Mouse (Mus musculus) embryonic facial prominence, embryonic 13.5 days (tissue): Measurements from ENCODE around the gene Mdp1. TPM values are rescaled to one million over a fixed set of nuclear protein-coding genes. Genes with fewer than 3 reads are reported as not detected.

ENCODE experiments used
- ATAC-seq: fragments of 200-750 bp; cut with Nextera tagmentation; 2 replicates; pipeline ENCODE4 v1.8.0; 2017; ENCODE audit warnings: low read depth; ENCODE audit not compliant: insufficient number of reproducible peaks, insufficient read depth, low FRiP score, low TSS enrichment
- H3K27ac ChIP-seq: fragments of 300-500 bp; sonication (generic); 2 replicates; pipeline ENCODE4 v1.5.1; 2015; ENCODE audit warnings: moderate library complexity, mild to moderate bottlenecking, inconsistent platforms
- H3K27me3 ChIP-seq: fragments of 300-500 bp; sonication (generic); 2 replicates; pipeline ENCODE4 v1.6.1; 2015; ENCODE audit warnings: mild to moderate bottlenecking, inconsistent platforms
- H3K36me3 ChIP-seq: fragments of 300-500 bp; sonication (generic); 2 replicates; pipeline ENCODE4 v1.6.1; 2015; ENCODE audit warnings: mild to moderate bottlenecking, inconsistent platforms
- H3K4me1 ChIP-seq: fragments of 300-500 bp; sonication (generic); 2 replicates; pipeline ENCODE4 v1.6.1; 2015; ENCODE audit warnings: inconsistent platforms
- H3K4me2 ChIP-seq: fragments of 300-500 bp; sonication (generic); 2 replicates; pipeline ENCODE4 v1.6.1; 2015; ENCODE audit warnings: moderate library complexity, mild to moderate bottlenecking, inconsistent platforms
- H3K4me3 ChIP-seq: fragments of 300-500 bp; sonication (generic); 2 replicates; pipeline ENCODE4 v1.5.1; 2015; ENCODE audit warnings: mild to moderate bottlenecking, inconsistent platforms
- H3K9ac ChIP-seq: fragments of 300-500 bp; sonication (generic); 2 replicates; pipeline ENCODE4 v1.6.1; 2015; ENCODE audit warnings: mild to moderate bottlenecking, inconsistent platforms
- H3K9me3 ChIP-seq: fragments of 300-500 bp; sonication (generic); 2 replicates; pipeline ENCODE4 v1.6.1; 2016; ENCODE audit warnings: inconsistent platforms
- WGBS: fragments of 180-500 bp; shearing (Covaris S2); methylation state at CpG from one replicate; pipeline ENCODE4 v1.1.7; 2015; ENCODE audit warnings: mixed read lengths; 5-methylcytosine and 5-hydroxymethylcytosine counted together
- polyA plus RNA-seq: library from polyadenylated mRNA; unstranded; fragments of >200 nt; fragmentation: Nextera tagmentation; extraction: Ambion mirVana; gene quantifications from 2 replicates; pipeline ENCODE4 v1.2.1, GENCODE M21; 2015

Gene Mdp1
- polyA plus RNA-seq, 1 experiment from 2014 or later: 70.6 TPM

DNA sequence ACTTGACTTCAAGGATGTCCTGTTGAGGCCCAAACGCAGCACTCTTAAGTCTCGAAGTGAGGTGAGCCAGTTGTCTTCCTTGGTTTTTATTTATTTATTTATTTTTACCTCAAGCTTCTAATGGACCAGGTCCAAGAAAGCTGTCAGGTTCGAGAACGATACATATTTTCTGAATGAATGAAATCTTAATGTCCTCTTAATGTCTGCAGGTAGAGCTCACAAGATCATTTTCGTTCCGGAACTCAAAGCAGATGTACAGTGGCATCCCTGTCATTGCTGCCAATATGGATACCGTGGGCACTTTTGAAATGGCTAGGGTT is 12.4 kb upstream of the Mdp1 start:
- Histone ChIP-seq H3K36me3 (peaks cover 41% of the 10 kb centered on the region), H3K4me2 (peak overlapping the region; percentile 88), H3K9me3 (no peaks in the 10 kb centered on the region), H3K4me1 (peaks cover 15% of the 10 kb centered on the region), H3K4me3 (peak overlapping the region; percentile 75), H3K27me3 (no peaks in the 10 kb centered on the region), H3K9ac (peak overlapping the region; percentile 87), H3K27ac (peak overlapping the region; percentile 92; the same call in 1 of the 2 replicates)
- no peak for ATAC-seq
- 74% methylated on average over 7 of the region's 7 CpGs for WGBS

DNA sequence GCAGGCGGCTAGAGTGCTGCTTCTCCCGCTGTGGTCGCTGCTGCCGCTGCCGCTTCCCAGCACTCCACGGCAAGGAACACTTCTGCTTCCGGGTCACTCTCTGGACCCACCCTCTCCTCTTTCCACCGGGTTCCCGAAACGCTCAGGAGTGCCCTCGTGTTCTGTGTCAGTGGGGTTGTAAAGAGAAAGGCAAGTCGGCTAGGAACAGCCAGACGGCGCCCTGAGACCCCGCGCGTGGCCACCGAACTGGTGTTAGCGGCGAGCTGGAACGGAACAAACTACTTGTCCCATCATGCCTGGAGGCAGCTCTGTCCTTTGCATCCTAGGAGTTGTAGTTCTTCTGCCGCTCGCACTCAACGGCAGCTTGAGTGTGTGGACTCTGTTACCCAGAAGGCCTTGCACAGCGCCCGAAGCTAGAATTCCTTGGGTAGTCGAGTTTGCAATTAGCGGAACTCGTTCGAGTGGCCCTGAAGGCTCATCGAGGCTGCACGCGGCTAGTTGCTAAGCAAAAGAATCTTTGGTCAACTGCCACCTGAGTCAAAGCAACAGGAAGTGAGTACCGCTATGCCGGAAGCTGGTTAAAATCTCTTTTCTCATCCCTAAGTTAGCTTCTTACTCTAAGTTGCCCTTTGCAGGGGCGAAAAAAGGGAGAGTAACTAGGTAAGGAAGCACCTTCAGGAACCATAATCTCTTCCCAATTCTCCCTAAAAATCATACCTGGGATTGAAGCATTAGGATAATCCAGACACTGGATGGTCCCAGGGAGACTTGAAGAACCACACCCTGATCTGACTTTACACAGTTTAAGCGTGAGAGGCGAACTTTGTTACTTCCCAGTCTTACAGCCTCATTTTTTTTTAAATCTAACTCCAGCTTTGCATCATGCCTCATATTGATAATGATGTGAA is 11.8 kb upstream of the Mdp1 start, which contains the start of the genes Gmpr2 and Nedd8:
Gene Gmpr2 (plus strand): TSS at position 109 of the 908 bp plus-strand sequence.
Gene Nedd8 (minus strand): TSS at position 292 of the 908 bp plus-strand sequence.
- Histone ChIP-seq H3K27ac (peak within 1 kb of the TSS; percentile 92), H3K9ac (peak within 1 kb of the TSS; percentile 87), H3K4me1 (peaks cover 15% of the 10 kb centered on the region), H3K4me2 (peak within 1 kb of the TSS; percentile 88), H3K27me3 (no peaks in the 10 kb centered on the region), H3K4me3 (peak within 1 kb of the TSS; percentile 75), H3K9me3 (no peaks in the 10 kb centered on the region), H3K36me3 (peaks cover 35% of the 10 kb centered on the region)
- ATAC-seq: peak; percentile 95
- WGBS: under 1% methylated on average over 38 of the region's 38 CpGs

DNA sequence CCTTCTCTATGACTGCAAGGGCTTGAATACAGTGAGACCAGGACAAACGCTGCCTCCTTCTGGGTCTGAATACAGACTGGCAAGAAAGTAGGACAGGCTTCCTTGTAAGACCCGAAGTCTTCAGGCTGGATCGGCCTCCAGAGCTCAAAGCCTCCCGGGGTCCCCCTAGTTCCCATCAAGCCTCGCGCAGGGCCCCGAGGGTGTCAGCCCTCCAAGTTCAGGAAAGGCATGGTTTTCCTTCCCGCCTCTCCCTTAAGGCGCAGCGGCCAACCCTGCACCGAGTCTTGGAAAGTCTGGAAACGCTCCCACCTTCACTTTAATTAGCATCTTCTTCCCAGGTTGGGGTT is 11.2 kb upstream of the Mdp1 start:
- peak overlapping the region; percentile 92 for H3K27ac ChIP-seq
- no peaks in the 10 kb centered on the region for H3K27me3 ChIP-seq
- WGBS: 0% methylated on average over 12 of the region's 12 CpGs
- H3K36me3 ChIP-seq: peaks cover 34% of the 10 kb centered on the region
- H3K9ac ChIP-seq: peak overlapping the region; percentile 87
- peak overlapping the region; percentile 75 for H3K4me3 ChIP-seq
- no peaks in the 10 kb centered on the region for H3K9me3 ChIP-seq
- peak overlapping the region; percentile 88 for H3K4me2 ChIP-seq
- peak; percentile 54 for ATAC-seq
- peaks cover 15% of the 10 kb centered on the region for H3K4me1 ChIP-seq

DNA sequence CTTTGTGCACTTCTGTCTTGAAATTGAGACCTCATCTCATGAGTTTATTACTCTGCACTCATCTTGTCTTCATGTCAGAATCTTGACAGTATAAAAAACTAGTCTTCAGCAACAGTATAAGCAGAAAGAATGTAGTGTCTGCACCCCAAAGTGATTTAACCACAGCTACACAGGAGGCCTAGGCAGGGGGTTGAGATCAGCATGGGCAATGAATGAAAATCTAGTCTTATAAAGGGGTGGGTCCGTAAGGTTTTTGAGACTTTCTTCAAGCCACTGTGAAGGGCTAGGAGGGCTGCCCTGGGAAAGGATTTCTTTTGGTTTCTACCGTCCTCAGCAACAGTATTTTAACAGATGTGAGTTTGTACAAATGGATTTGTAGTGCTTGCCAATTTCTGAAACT is 328 bp upstream of the Mdp1 start:
- ATAC-seq: 0 out of 2 replicates have a peak, but pooled peaks have one; percentile 33
- Histone ChIP-seq H3K36me3 (peaks cover 42% of the 10 kb centered on the region), H3K4me2 (peak overlapping the region; percentile 63), H3K27me3 (no peaks in the 10 kb centered on the region), H3K9me3 (no peaks in the 10 kb centered on the region), H3K27ac (peak overlapping the region; percentile 81), H3K4me1 (peaks cover 15% of the 10 kb centered on the region), H3K4me3 (peak overlapping the region; percentile 72), H3K9ac (peak overlapping the region; percentile 80; the same call in 1 of the 2 replicates)
- 28% methylated on average over 2 of the region's 2 CpGs for WGBS

DNA sequence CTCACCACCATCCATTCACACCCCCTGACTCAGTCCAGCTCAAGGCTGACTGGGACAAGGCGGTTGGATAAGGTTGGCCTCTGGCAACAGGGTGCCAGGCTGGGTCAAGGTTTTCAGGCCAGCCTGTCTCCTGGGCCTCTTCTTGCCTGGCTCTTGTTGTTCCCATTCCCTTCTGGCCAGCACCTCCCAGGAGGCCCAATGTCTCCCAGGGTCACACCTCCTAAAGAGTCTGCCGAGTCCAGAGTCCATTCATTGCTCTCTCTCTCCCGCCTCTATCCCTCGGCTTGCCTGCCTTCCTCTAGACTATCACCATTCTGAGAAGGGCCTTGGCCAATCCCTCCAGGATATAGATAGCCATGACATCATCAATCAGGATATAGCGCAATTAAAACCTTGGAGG is 2.3 kb downstream of the Mdp1 start:
- Histone ChIP-seq H3K4me3 (no peak overlapping the region), H3K27ac (no peak overlapping the region), H3K4me2 (no peak overlapping the region), H3K9ac (no peak overlapping the region), H3K36me3 (peaks cover 33% of the 10 kb centered on the region), H3K9me3 (no peaks in the 10 kb centered on the region), H3K27me3 (no peaks in the 10 kb centered on the region), H3K4me1 (peaks cover 15% of the 10 kb centered on the region)
- ATAC-seq: no peak
- 85% methylated on average over 5 of the region's 5 CpGs for WGBS

DNA sequence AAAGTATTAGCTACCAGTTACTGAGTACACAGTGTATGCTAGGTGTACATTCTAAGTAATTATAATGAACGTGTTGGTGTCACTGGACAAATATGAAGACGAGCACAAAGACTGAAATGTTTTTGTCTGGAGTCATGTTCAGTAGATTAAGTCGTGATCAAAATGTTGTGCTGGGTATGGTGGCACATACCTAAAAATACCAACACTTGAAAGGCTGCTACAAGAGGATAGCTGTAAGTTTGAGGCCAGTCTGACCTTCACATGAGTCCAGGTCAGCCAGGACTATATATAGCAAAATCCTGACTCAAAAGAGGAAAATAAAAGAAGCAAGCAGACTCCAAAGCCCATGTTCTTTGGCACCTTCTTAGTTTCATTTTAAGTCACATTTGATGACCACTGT is 3.4 kb downstream of the Mdp1 start:
- peaks cover 24% of the 10 kb centered on the region for H3K36me3 ChIP-seq
- peaks cover 21% of the 10 kb centered on the region for H3K4me1 ChIP-seq
- H3K9me3 ChIP-seq: no peaks in the 10 kb centered on the region
- H3K4me2 ChIP-seq: no peak overlapping the region
- no peak overlapping the region for H3K9ac ChIP-seq
- WGBS: 87% methylated on average over 3 of the region's 3 CpGs
- no peak overlapping the region for H3K27ac ChIP-seq
- H3K27me3 ChIP-seq: no peaks in the 10 kb centered on the region
- no peak overlapping the region for H3K4me3 ChIP-seq
- ATAC-seq: no peak

DNA sequence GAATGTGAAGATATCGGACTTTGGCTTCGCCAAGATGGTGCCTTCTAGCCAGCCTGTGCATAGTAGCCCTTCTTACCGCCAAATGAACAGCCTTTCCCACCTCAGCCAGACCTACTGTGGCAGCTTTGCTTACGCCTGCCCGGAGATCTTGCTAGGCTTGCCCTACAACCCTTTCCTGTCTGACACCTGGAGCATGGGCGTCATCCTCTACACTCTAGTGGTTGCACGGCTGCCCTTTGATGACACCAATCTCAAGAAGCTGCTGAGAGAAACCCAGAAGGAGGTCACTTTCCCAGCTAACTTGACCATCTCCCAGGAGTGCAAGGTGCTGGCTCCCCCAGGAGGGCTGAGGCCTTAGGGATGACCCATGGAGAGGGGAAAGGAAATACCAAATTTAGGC is 8.8 kb downstream of the Mdp1 start:
- H3K27ac ChIP-seq: no peak overlapping the region
- H3K4me3 ChIP-seq: no peak overlapping the region
- no peak overlapping the region for H3K4me2 ChIP-seq
- H3K9ac ChIP-seq: no peak overlapping the region
- H3K9me3 ChIP-seq: no peaks in the 10 kb centered on the region
- ATAC-seq: no peak
- peaks cover 9% of the 10 kb centered on the region for H3K4me1 ChIP-seq
- no peaks in the 10 kb centered on the region for H3K27me3 ChIP-seq
- WGBS: 90% methylated on average over 7 of the region's 7 CpGs
- H3K36me3 ChIP-seq: peaks cover 11% of the 10 kb centered on the region

DNA sequence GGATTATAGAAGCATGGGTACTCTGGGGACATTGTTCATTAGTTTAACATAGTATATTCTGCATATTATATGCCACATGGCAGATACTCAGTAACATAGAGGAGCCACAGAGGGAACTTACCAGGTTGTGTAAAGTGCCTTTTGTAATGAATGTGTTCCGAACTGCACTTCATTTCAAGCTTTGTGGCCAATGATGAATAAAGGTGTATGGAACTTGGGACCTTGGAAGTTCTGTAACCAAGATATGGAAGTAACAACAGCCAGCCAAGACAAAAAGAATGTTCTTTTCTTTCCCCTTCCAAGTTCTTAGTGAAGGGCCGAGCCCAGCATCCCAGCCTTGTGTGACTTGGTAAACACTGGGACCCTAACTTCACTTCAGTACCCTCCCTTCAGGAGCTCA is 10.4 kb downstream of the Mdp1 start, which contains the start of gene Tssk4:
Gene Tssk4 (plus strand): TSS at position 301 of the 400 bp plus-strand sequence.
- ATAC-seq: no peak
- Histone ChIP-seq H3K27me3 (no peaks in the 10 kb centered on the region), H3K4me2 (no peak within 1 kb of the TSS), H3K4me3 (no peak within 1 kb of the TSS), H3K36me3 (peaks cover 19% of the 10 kb centered on the region), H3K9ac (no peak within 1 kb of the TSS), H3K4me1 (peaks cover 14% of the 10 kb centered on the region), H3K27ac (no peak within 1 kb of the TSS), H3K9me3 (no peaks in the 10 kb centered on the region)
- WGBS: 92% methylated on average over 2 of the region's 2 CpGs

DNA sequence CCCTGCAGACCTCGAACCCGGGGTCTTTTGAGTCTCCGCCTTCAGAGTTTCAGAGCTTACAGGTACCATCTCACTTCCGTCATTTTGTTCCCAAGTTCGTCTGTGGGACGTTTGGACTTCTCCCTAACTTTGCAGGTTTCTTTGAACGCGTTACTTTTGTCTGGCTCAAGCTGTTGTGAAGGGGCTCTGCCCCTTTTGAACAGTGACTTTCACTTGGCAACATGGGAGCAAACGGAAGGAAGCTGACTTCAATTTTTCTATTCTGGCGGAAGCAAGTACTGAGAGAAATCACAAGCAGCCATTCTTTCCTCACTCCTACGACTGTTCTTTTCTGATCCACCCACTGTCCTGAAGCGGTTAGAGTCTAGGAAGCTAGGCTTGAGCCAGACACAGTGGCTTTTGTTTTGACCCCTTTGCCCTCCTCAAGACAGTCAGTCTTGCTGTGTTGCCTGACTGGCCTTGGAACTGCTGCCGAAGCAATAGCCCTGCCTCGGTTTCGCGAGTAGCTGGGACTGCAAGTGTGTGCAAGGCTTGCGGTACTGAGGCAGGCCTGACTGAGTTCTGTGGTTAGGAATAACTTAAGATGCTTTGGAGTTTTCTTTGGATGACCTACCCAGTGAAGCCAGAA is 15.9 kb downstream of the Mdp1 start:
- Histone ChIP-seq H3K4me3 (peak overlapping the region; percentile 89), H3K27me3 (no peaks in the 10 kb centered on the region), H3K4me2 (peak overlapping the region; percentile 88), H3K27ac (peak overlapping the region; percentile 60), H3K9me3 (no peaks in the 10 kb centered on the region), H3K4me1 (peaks cover 20% of the 10 kb centered on the region), H3K36me3 (peaks cover 41% of the 10 kb centered on the region), H3K9ac (peak overlapping the region; percentile 96)
- WGBS: 17% methylated on average over 17 of the region's 17 CpGs
- ATAC-seq: no peak

DNA sequence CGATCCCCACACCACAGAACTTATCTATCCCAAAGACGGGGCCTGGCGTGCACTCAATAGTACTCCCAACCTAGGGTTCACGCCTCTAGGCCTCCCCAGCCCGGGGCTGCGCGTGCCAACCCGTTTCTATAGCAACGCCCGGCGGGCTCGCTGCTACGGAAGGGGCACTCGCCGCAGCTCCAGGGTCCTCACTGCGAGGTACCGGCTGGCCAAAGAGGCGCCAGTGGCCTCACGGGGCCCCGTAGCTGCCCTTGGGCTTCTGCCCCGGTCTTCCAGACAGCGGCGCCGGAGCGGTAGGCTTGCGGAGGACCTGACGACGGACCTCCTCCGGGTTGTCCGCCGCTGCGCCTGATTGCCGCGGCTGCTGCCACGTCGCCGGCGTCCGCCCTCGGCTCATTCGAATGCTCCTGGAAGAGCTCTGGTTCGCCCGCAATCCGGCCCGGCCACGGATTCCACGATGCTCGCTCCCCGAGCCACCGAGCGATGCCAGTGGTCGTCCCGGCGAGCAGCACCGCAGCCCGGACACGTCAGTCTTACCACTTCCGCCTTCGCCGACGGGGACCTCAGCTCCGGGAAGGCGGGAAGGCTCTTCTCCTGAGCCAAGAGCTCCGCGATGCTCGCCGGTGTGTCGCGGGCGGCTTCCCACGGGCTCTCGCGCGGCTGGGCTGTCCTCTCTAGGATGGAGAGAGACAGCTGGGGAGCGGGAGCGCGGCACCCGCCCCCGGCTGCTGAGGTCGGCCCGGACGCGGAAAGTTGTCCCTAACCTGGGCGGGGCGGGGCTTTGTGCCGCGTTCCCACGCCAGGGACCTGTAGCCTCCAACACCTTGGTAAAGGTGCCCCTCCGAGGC is 17.0 kb downstream of the Mdp1 start, which contains the start of gene Tm9sf1:
Gene Tm9sf1 (minus strand): TSS at position 747 of the 848 bp plus-strand sequence.
- WGBS: under 1% methylated on average over 89 of the region's 89 CpGs
- H3K36me3 ChIP-seq: peaks cover 51% of the 10 kb centered on the region
- peaks cover 20% of the 10 kb centered on the region for H3K4me1 ChIP-seq
- peak within 1 kb of the TSS; percentile 89 for H3K4me3 ChIP-seq
- peak; percentile 82 for ATAC-seq
- no peaks in the 10 kb centered on the region for H3K27me3 ChIP-seq
- peak within 1 kb of the TSS; percentile 95 for H3K27ac ChIP-seq
- H3K9ac ChIP-seq: peak within 1 kb of the TSS; percentile 96
- no peaks in the 10 kb centered on the region for H3K9me3 ChIP-seq
- peak within 1 kb of the TSS; percentile 88 for H3K4me2 ChIP-seq

DNA sequence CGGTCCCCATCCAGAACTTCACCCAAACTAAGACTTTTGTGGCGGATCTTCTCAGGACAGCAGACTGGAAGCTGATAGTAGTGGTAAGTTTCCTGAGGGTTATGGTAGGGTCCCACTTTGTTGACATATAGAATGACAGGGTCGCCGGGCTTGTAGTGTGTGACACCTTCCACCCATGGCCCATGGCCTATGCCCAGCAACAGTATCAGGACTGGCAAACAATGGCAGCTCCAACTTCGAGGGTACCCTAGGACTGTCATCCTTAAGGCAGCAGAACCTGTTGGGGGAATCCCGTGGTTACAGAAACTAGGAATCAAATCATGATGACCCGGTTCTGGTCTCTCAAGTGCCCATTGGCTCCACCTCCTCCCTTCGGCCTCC is 17.6 kb downstream of the Mdp1 start:
- H3K36me3 ChIP-seq: peaks cover 58% of the 10 kb centered on the region
- 22% methylated on average over 8 of the region's 8 CpGs for WGBS
- peaks cover 20% of the 10 kb centered on the region for H3K4me1 ChIP-seq
- ATAC-seq: no peak
- no peaks in the 10 kb centered on the region for H3K27me3 ChIP-seq
- no peaks in the 10 kb centered on the region for H3K9me3 ChIP-seq
- H3K27ac ChIP-seq: peak overlapping the region; percentile 95; the same call in 1 of the 2 replicates
- H3K4me3 ChIP-seq: peak overlapping the region; percentile 89
- H3K9ac ChIP-seq: peak overlapping the region; percentile 96
- peak overlapping the region; percentile 88 for H3K4me2 ChIP-seq
